Mouse (Mus musculus): Measurements from ENCODE around the gene Mrps18b. TPM values are rescaled to one million over a fixed set of nuclear protein-coding genes. Genes with fewer than 3 reads are reported as not detected.

Mrps18b gene
- polyA plus RNA-seq, 1 experiment = 39.5 TPM

GRCm38 (mm10) chr17:35923281-35923680, 7.1 kb upstream of the Mrps18b start:
- Histone ChIP-seq H3K4me3 (ENCODE audit: extremely low read depth, insufficient read depth, insufficient read length) (no peak overlapping the region), H3K4me1 (ENCODE audit: control insufficient read depth, insufficient read depth, insufficient read length) (peaks cover 5% of the 10 kb centered on the region), H3K36me3 (ENCODE audit: control insufficient read depth, insufficient read depth, low read length) (peaks cover 26% of the 10 kb centered on the region), H3K27me3 (ENCODE audit: control insufficient read depth, insufficient read depth, low read length) (no peaks in the 10 kb centered on the region), H3K27ac (ENCODE audit: insufficient read depth, low read length) (no peak overlapping the region)
- WGBS = 93% methylated on average over 4 of the region's 4 CpGs
- no peak for DNase-seq (ENCODE audit: low read depth in 1 of 2, low spot score in 2 of 2)
- no peak for TF ChIP-seq POLR2A (IDR thresholded peaks at IDR 0.05; ENCODE audit: low read depth, low read length)
- no peak for TF ChIP-seq CTCF (IDR thresholded peaks at IDR 0.05; ENCODE audit: extremely low read depth, insufficient read depth, insufficient read length, insufficient replicate concordance)

- peaks cover 24% of the 10 kb centered on the region for H3K36me3 ChIP-seq (ENCODE audit: control insufficient read depth, insufficient read depth, low read length)
- H3K4me3 ChIP-seq (ENCODE audit: extremely low read depth, insufficient read depth, insufficient read length) = no peak overlapping the region
- H3K27ac ChIP-seq (ENCODE audit: insufficient read depth, low read length) = no peak overlapping the region
- no peak for DNase-seq (ENCODE audit: low read depth in 1 of 2, low spot score in 2 of 2)
- TF ChIP-seq CTCF (IDR thresholded peaks at IDR 0.05; ENCODE audit: extremely low read depth, insufficient read depth, insufficient read length, insufficient replicate concordance) (no peak), POLR2A (IDR thresholded peaks at IDR 0.05; ENCODE audit: low read depth, low read length) (no peak)
- H3K27me3 ChIP-seq (ENCODE audit: control insufficient read depth, insufficient read depth, low read length) = no peaks in the 10 kb centered on the region
- 68% methylated on average over 3 of the region's 3 CpGs for WGBS
- peaks cover 5% of the 10 kb centered on the region for H3K4me1 ChIP-seq (ENCODE audit: control insufficient read depth, insufficient read depth, insufficient read length)
Observed at GRCm38 (mm10) chr17:35922566-35922965, 6.4 kb upstream of the Mrps18b start.

GRCm38 (mm10) chr17:35921710-35922109, 5.5 kb upstream of the Mrps18b start:
- 87% methylated on average over 4 of the region's 4 CpGs for WGBS
- Histone ChIP-seq H3K4me3 (ENCODE audit: extremely low read depth, insufficient read depth, insufficient read length) (no peak overlapping the region), H3K36me3 (ENCODE audit: control insufficient read depth, insufficient read depth, low read length) (peaks cover 27% of the 10 kb centered on the region), H3K4me1 (ENCODE audit: control insufficient read depth, insufficient read depth, insufficient read length) (peaks cover 5% of the 10 kb centered on the region), H3K27ac (ENCODE audit: insufficient read depth, low read length) (no peak overlapping the region), H3K27me3 (ENCODE audit: control insufficient read depth, insufficient read depth, low read length) (no peaks in the 10 kb centered on the region)
- DNase-seq (ENCODE audit: low read depth in 1 of 2, low spot score in 2 of 2) = no peak
- TF ChIP-seq CTCF (IDR thresholded peaks at IDR 0.05; ENCODE audit: extremely low read depth, insufficient read depth, insufficient read length, insufficient replicate concordance) (no peak), POLR2A (IDR thresholded peaks at IDR 0.05; ENCODE audit: low read depth, low read length) (no peak)

DNA sequence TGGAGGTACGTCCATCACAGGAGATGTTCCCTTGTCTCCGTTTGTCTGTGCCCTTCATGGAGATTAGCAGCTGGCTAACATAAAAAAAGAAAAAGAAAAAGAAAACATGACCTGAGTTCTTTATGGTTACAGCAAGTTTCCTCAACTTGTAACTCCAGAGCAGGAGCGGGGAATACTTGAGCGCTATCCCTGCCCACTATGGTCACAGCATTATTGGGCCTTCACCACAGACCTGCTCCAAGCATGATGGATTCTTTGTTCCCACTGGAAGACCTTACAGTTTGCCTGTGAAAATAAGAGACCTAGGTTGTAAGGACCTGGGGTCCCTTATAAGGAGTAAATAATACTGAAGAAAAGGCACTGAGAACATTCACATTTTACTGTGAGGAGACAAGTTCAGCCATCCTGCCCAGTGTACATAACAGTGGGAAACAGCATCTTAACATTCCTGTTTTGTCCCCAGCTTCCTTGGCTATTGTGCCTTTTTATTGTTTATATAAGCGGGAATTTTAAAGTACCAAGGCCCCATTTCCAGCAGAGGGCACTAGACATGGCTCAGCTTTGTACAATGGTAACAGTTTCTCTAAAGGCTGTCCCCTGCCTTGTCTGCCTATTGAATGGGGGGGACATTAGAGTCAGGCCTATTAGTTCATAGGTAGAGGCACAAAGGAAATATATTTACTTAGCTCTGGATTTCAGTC, 4.8 kb upstream of the Mrps18b start:
- H3K27me3 ChIP-seq (ENCODE audit: control insufficient read depth, insufficient read depth, low read length) = no peaks in the 10 kb centered on the region
- DNase-seq (ENCODE audit: low read depth in 1 of 2, low spot score in 2 of 2) = no peak
- TF ChIP-seq CTCF (IDR thresholded peaks at IDR 0.05; ENCODE audit: extremely low read depth, insufficient read depth, insufficient read length, insufficient replicate concordance) = no peak
- TF ChIP-seq POLR2A (IDR thresholded peaks at IDR 0.05; ENCODE audit: low read depth, low read length) = no peak
- H3K4me3 ChIP-seq (ENCODE audit: extremely low read depth, insufficient read depth, insufficient read length) = no peak overlapping the region
- no peak overlapping the region for H3K27ac ChIP-seq (ENCODE audit: insufficient read depth, low read length)
- 87% methylated on average over 5 of the region's 5 CpGs for WGBS
- peaks cover 22% of the 10 kb centered on the region for H3K36me3 ChIP-seq (ENCODE audit: control insufficient read depth, insufficient read depth, low read length)
- peaks cover 5% of the 10 kb centered on the region for H3K4me1 ChIP-seq (ENCODE audit: control insufficient read depth, insufficient read depth, insufficient read length)

DNA sequence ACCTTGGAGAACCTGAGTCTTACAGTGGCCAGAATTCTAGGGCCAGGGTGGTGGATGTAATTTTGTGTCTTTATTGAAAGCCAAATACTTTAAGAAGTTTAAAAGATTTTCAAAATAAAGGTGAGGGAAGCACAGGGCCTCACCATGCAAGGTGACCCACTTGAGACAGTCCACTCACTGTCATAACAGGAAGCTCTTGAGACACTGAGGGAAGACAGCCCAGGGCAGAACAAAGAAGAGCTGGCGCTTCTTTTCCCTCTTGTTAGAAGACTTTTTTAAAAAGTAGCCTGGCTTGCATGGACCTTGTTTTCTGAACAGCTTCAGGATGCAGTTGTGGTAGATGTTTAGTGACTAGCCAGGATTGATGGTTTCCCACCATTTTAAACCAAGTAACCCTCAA, 4.2 kb upstream of the Mrps18b start:
- peaks cover 22% of the 10 kb centered on the region for H3K36me3 ChIP-seq (ENCODE audit: control insufficient read depth, insufficient read depth, low read length)
- peaks cover 8% of the 10 kb centered on the region for H3K4me1 ChIP-seq (ENCODE audit: control insufficient read depth, insufficient read depth, insufficient read length)
- DNase-seq (ENCODE audit: low read depth in 1 of 2, low spot score in 2 of 2) = no peak
- H3K4me3 ChIP-seq (ENCODE audit: extremely low read depth, insufficient read depth, insufficient read length) = no peak overlapping the region
- TF ChIP-seq POLR2A (IDR thresholded peaks at IDR 0.05; ENCODE audit: low read depth, low read length) (no peak), CTCF (IDR thresholded peaks at IDR 0.05; ENCODE audit: extremely low read depth, insufficient read depth, insufficient read length, insufficient replicate concordance) (no peak)
- peak overlapping the region; percentile 75; the same call in 1 of the 2 replicates for H3K27ac ChIP-seq (ENCODE audit: insufficient read depth, low read length)
- H3K27me3 ChIP-seq (ENCODE audit: control insufficient read depth, insufficient read depth, low read length) = no peaks in the 10 kb centered on the region
- 56% methylated on average over 1 of the region's 1 CpGs for WGBS

DNA sequence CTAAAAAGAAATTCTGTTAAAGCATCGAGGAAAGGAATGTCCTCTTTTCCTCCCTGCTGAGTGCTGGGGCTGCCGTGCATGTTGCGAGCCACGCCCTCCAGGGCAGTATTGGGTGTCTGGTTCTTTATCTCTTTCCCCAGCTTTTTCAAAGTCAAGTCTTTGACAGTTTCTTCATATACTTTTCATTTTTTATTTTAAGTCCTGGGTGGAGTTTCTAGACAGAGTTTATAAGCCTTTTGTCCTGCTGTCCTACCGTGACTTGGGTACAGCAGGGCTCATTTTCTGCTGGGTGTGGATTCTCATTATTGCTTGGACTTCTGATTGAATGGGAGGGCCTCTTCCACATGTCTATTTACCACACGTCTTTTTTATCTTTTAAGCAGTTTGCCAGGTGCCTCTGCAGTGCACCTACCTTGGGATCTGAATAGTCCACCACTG, 3.7 kb upstream of the Mrps18b start:
- WGBS = 53% methylated on average over 6 of the region's 6 CpGs
- DNase-seq (ENCODE audit: low read depth in 1 of 2, low spot score in 2 of 2) = no peak
- Histone ChIP-seq H3K27me3 (ENCODE audit: control insufficient read depth, insufficient read depth, low read length) (no peaks in the 10 kb centered on the region), H3K4me1 (ENCODE audit: control insufficient read depth, insufficient read depth, insufficient read length) (peaks cover 8% of the 10 kb centered on the region), H3K27ac (ENCODE audit: insufficient read depth, low read length) (peak overlapping the region; percentile 75; the same call in 1 of the 2 replicates), H3K36me3 (ENCODE audit: control insufficient read depth, insufficient read depth, low read length) (peaks cover 18% of the 10 kb centered on the region), H3K4me3 (ENCODE audit: extremely low read depth, insufficient read depth, insufficient read length) (no peak overlapping the region)
- no peak for TF ChIP-seq CTCF (IDR thresholded peaks at IDR 0.05; ENCODE audit: extremely low read depth, insufficient read depth, insufficient read length, insufficient replicate concordance)
- no peak for TF ChIP-seq POLR2A (IDR thresholded peaks at IDR 0.05; ENCODE audit: low read depth, low read length)

- TF ChIP-seq CTCF (IDR thresholded peaks at IDR 0.05; ENCODE audit: extremely low read depth, insufficient read depth, insufficient read length, insufficient replicate concordance) (no peak), POLR2A (IDR thresholded peaks at IDR 0.05; ENCODE audit: low read depth, low read length) (no peak; the same call in 1 of the 2 replicates)
- Histone ChIP-seq H3K4me3 (ENCODE audit: extremely low read depth, insufficient read depth, insufficient read length) (peak overlapping the region; percentile 86), H3K27me3 (ENCODE audit: control insufficient read depth, insufficient read depth, low read length) (no peaks in the 10 kb centered on the region), H3K4me1 (ENCODE audit: control insufficient read depth, insufficient read depth, insufficient read length) (peaks cover 8% of the 10 kb centered on the region), H3K36me3 (ENCODE audit: control insufficient read depth, insufficient read depth, low read length) (peaks cover 16% of the 10 kb centered on the region), H3K27ac (ENCODE audit: insufficient read depth, low read length) (peak overlapping the region; percentile 75)
- peak; percentile 96 to 97 for DNase-seq (ENCODE audit: low read depth in 1 of 2, low spot score in 2 of 2)
- WGBS = 6% methylated on average over 7 of the region's 7 CpGs
Observed at GRCm38 (mm10) chr17:35919060-35919715, 3.0 kb upstream of the Mrps18b start.
